Mouse (Mus musculus) E14TG2a.4 (cell line): ENCODE results near the gene Ntrk1.
A peak's percentile ranks its signal among the peaks of the same experiment; 100 is the strongest.

ENCODE experiments used
- H3K27me3 ChIP-seq: 2 replicates; pipeline ENCODE4 v1.6.1; 2014; ENCODE audit warnings: low read length, control low read depth; ENCODE audit not compliant: insufficient read depth
- H3K36me3 ChIP-seq: 2 replicates; pipeline ENCODE4 v1.6.1; 2014; ENCODE audit warnings: low read length, control low read depth; ENCODE audit not compliant: insufficient read depth
- H3K4me1 ChIP-seq: replicated peaks from 2 replicates; pipeline ENCODE4 v1.6.1; 2014; ENCODE audit warnings: low read depth, low read length, control low read depth
- H3K4me3 ChIP-seq: replicated peaks from 2 replicates; pipeline ENCODE4 v1.5.1; 2014; ENCODE audit warnings: mild to moderate bottlenecking, low read length
- H3K9me3 ChIP-seq: 2 replicates; pipeline ENCODE4 v1.6.1; 2014; ENCODE audit warnings: low read length, control low read depth
- CTCF ChIP-seq: conservative IDR thresholded peaks from 2 replicates; pipeline ENCODE4 v1.5.1; 2014; ENCODE audit warnings: low read length
- NANOG ChIP-seq: IDR thresholded peaks from 2 replicates; pipeline ENCODE4 v1.6.1; 2014; ENCODE audit warnings: borderline replicate concordance, low read length, mixed read lengths
- POU5F1 ChIP-seq: IDR thresholded peaks from 2 replicates; pipeline ENCODE4 v1.6.1; 2014; ENCODE audit warnings: low read length, borderline replicate concordance

Ntrk1 gene

DNA sequence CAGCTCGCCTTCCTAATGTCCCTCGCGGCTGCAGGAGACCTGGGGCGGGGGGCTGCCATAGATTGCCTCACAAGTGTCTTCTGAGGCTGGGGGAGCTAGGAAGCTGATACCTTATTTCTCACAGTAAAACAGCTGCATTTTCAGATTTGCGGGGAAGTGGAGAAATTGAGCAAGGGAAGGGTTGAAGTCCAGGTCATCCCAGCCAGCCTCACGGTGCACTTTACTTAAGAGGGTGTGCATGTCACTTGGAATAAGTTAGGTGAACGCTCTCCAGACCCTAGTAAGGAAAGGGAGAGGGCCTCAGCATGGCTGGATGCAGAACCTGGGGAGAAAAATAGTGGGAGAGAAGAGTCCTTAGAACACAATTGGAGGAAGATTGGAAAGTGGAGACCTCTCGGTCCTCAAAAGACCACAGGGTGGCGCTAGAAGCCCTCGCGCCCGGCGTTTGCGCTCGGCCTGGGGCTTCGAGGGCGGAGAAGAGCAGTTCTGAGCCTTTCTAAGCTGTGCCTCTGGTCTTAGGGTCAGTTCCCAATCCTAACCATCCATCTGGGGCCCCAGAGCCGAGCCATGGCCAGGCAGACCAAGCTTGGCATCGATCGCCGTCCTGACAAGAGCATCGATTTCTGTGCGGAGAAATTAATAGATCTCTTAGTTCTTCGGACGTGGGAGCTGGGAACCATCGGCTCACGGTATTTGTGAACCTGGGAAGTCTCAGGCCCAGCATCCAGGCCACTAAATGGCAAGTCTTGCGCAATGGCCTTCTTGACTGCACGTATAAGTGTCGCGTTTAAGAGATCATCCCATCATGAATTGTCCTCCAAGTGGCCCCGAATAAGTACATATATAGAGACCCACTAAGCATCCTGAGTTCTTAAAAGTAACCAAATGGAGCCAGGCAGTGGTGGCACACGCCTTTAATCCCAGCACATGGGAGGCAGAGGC lies 645 bp upstream of the Ntrk1 start:
- no peaks in the 10 kb centered on the region for H3K9me3 ChIP-seq
- no peaks in the 10 kb centered on the region for H3K36me3 ChIP-seq
- H3K4me1 ChIP-seq: peaks cover 32% of the 10 kb centered on the region
- peak; percentile 71 for TF ChIP-seq CTCF
- TF ChIP-seq POU5F1: no peak
- H3K4me3 ChIP-seq: peak overlapping the region; percentile 75
- H3K27me3 ChIP-seq: peaks cover 98% of the 10 kb centered on the region

DNA sequence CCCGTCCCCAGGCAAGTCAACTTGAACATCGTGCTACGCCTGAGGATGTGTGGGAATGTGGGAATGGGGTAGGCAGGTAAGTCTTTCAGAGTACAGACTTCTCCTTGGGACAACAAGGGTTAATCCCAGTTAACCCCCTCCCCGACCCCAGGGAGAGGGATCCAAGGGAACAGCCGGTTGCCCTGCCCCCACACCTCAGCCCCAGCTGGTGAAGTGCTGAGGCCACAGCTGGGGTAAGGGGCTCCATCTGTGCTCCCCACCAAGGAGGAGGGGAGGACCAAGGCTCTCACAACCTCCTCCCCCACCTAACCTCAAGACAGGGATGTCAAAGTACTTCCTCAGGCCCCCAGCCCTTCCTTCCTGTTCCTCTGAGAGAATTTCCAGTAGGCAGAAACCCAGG lies 5.2 kb downstream of the Ntrk1 start:
- Histone ChIP-seq H3K4me1 (peaks cover 23% of the 10 kb centered on the region), H3K36me3 (no peaks in the 10 kb centered on the region), H3K27me3 (peaks cover 94% of the 10 kb centered on the region), H3K4me3 (no peak overlapping the region), H3K9me3 (no peaks in the 10 kb centered on the region)
- TF ChIP-seq CTCF (no peak), POU5F1 (no peak)

- Histone ChIP-seq H3K36me3 (no peaks in the 10 kb centered on the region), H3K4me1 (peaks cover 18% of the 10 kb centered on the region), H3K9me3 (no peaks in the 10 kb centered on the region), H3K4me3 (no peak overlapping the region), H3K27me3 (peaks cover 92% of the 10 kb centered on the region)
- TF ChIP-seq CTCF (no peak), NANOG (no peak)
These were observed 5.7 kb downstream of the Ntrk1 start for GRCm38 (mm10) chr3:87789248-87789647.

GRCm38 (mm10) chr3:87785626-87786214 lies 9.2 kb downstream of the Ntrk1 start:
- peaks cover 92% of the 10 kb centered on the region for H3K27me3 ChIP-seq
- H3K9me3 ChIP-seq: no peaks in the 10 kb centered on the region
- TF ChIP-seq NANOG: no peak
- TF ChIP-seq CTCF: no peak
- no peak for TF ChIP-seq POU5F1
- H3K4me3 ChIP-seq: no peak overlapping the region
- peaks cover 21% of the 10 kb centered on the region for H3K4me1 ChIP-seq
- no peaks in the 10 kb centered on the region for H3K36me3 ChIP-seq

DNA sequence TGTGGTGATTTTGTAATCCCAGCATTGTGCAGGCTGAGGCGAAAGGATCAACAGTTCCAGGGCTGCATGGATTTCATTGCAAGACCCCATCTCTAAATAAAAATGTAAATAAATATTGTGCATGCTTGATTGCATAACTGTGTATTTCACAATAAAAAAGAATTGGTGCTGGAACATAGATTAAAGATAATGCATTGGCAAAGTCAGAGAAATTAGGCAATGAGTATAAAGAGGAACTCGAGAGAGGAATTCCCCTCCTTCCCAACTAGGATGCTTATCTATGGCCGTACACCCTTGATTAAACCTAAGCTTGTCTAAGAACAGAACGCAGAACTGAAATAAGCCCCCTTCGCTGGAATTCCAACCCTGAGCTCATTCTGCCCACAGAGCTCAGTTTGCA lies 9.8 kb downstream of the Ntrk1 start:
- Histone ChIP-seq H3K36me3 (no peaks in the 10 kb centered on the region), H3K4me1 (peaks cover 21% of the 10 kb centered on the region), H3K27me3 (peaks cover 92% of the 10 kb centered on the region), H3K9me3 (no peaks in the 10 kb centered on the region), H3K4me3 (no peak overlapping the region)
- TF ChIP-seq NANOG (no peak), CTCF (no peak), POU5F1 (no peak)

DNA sequence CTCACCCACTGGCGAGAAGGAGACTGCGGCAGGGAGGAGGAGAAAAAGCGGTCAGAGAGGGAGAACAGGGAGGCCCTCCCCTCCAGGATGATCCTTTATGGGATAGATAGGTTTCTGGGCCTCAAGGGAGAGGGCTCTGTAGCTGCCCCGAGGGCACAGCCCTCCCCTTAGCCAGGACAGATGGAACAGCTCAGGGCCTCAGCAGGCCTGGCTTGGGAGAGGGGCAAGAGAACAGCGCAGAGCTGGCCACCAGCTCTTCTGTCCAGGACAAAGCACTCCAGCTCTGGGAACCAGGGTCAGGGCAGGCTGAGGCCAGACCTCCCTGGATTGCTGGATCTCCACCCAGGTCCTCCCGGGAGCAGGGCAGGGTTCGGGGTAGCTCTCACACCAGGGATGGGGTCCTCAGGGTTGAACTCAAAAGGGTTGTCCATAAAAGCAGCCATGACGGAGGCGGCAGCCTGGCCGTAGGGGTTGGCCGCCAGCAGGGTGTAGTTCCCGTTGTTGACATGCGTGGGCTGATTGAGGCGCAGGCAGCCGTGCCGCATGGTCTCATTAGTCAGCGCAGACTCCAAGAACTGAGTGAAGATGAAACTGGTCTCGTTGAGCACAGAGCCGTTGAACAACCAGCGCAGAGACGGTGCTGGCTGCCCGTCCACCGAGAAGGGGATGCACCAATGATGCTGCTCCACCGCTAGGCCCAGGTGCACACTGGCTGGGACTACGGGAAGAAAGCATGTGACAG lies 11.5 kb downstream of the Ntrk1 start:
- TF ChIP-seq CTCF: no peak
- no peak for TF ChIP-seq POU5F1
- TF ChIP-seq NANOG: no peak

GRCm38 (mm10) chr3:87779086-87779485 lies 15.9 kb downstream of the Ntrk1 start:
- Histone ChIP-seq H3K4me1 (peaks cover 22% of the 10 kb centered on the region), H3K9me3 (no peaks in the 10 kb centered on the region), H3K27me3 (peaks cover 99% of the 10 kb centered on the region), H3K4me3 (no peak overlapping the region), H3K36me3 (no peaks in the 10 kb centered on the region)
- TF ChIP-seq POU5F1 (no peak), CTCF (no peak), NANOG (no peak)

More for the DNA sequence above, 11.5 kb downstream of the Ntrk1 start:
- Histone ChIP-seq H3K4me3 (peak overlapping the region; percentile 54), H3K4me1 (peaks cover 16% of the 10 kb centered on the region), H3K27me3 (peaks cover 91% of the 10 kb centered on the region), H3K36me3 (no peaks in the 10 kb centered on the region), H3K9me3 (no peaks in the 10 kb centered on the region)

GRCm38 (mm10) chr3:87778283-87778682 lies 16.7 kb downstream of the Ntrk1 start:
- TF ChIP-seq NANOG (no peak), POU5F1 (no peak), CTCF (no peak)
- Histone ChIP-seq H3K4me3 (peak overlapping the region; percentile 35; the same call in 1 of the 2 replicates), H3K4me1 (peaks cover 14% of the 10 kb centered on the region), H3K27me3 (peaks cover 99% of the 10 kb centered on the region), H3K9me3 (no peaks in the 10 kb centered on the region), H3K36me3 (no peaks in the 10 kb centered on the region)
